Mouse (Mus musculus): Measurements from ENCODE around the gene Sufu. TPM values are rescaled to one million over a fixed set of nuclear protein-coding genes. Genes with fewer than 3 reads are reported as not detected.
A peak's percentile ranks its signal among the peaks of the same experiment; 100 is the strongest.

Gene Sufu
- total RNA-seq, 2 experiments from 2014 or later, result 20.0 to 20.1 TPM

DNA sequence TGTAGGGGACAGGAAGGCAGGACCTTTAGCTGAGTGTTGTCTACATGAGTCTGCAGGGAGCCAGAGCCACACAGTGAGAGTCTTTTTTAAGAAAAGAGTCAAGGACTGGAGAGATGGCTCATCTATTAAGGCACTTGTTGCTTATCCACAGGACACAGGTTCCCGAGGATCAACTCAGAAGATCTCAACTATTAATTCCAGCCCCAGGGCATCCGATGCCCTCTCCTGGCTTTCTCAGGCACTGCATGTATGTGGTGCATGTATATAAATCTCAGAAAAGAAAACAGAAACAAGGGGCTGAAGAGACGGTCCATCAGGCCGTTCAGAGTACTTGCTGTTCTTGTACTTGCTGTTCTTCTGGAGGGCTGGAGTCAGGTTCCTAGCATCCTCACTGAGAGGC lies 4.7 kb upstream of the Sufu start:
- DNase-seq (ENCODE audit: low spot score in 2 of 2), result no peak

DNA sequence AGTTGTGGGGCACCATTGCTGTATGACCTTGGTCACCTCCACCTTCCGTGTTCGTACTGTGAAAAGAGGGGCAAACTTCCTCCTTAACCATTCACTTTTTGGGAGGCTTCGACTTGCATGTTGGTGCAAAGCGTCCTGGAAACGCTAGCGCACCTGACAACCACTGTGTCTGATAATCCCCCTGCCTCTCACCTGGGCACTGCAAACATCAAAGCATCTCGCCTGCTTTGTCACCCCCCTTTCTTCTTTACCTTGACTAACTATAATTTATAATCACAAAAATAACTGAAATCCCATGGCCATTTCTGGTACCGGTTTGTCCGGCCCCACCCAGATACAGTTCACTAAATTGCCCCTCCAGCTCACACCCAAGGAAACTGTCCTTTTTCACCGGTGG lies 2.0 kb upstream of the Sufu start:
- no peak for DNase-seq (ENCODE audit: low spot score in 2 of 2)

DNA sequence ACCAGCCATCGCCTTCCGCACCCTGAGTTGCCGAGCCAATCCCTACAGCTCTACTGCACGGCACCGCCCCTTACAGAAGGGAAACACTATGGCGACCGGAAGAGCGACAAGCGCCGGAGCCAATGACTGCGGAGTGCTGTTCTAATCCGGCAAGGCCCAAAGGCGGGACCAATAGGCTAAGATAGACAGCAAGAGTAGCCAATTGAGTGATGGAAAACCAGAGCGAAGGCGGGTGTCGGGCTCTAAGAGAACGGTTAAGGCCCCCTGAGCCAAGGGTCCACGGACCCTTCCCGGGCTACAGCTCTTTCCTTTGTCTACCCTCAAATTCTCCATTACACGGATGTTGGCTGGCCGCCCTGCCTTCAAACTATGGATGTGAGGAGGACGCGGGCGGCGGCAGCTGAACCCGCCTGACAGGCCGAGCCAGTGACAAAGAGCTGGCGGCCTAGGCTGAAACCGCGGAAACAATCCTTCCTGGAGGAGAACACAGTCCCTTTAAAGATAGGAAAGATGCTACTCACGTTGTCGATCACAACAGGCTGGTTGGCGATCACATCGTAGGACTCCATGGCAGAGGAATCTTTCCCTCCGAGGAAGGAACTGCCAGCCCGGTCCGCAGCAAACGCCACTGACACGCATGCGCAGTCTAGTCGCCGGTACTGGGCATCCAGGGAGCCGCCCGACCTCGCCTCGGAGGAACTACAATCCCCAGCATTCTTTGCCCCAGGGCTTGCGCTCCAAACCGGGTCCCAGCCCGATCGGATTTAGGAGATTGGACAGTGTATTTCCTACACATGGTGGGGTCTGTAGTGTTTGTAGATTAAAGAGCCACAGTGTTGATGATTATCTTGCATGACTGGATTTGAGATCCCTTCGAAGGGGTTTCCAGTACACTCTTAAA lies 1.3 kb upstream of the Sufu start, which contains the start of gene Actr1a:
Actr1a (minus strand) TSS at position 640 of the 901 bp plus-strand sequence.
- peak; percentile 95 to 99 for DNase-seq (ENCODE audit: low spot score in 2 of 2)

DNA sequence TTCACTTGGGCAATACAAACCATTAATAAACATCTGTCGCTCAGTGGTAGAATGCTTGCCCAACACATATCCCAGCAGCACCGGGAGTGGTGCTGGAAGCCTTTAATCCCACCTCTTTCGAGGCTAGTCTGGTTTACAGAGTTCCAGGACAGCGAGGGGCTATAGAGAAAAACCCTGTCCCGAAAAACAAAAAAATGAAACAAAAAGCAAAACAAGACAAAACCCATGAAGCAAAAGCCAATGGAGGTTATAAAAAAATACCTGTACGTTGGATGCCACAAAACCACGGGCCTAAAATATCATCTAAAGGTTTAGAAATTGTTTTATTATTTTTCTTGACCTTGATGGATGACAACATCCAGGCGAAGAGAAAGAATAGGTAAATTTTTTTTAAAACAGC lies 587 bp upstream of the Sufu start:
- DNase-seq (ENCODE audit: low spot score in 2 of 2), result no peak

DNA sequence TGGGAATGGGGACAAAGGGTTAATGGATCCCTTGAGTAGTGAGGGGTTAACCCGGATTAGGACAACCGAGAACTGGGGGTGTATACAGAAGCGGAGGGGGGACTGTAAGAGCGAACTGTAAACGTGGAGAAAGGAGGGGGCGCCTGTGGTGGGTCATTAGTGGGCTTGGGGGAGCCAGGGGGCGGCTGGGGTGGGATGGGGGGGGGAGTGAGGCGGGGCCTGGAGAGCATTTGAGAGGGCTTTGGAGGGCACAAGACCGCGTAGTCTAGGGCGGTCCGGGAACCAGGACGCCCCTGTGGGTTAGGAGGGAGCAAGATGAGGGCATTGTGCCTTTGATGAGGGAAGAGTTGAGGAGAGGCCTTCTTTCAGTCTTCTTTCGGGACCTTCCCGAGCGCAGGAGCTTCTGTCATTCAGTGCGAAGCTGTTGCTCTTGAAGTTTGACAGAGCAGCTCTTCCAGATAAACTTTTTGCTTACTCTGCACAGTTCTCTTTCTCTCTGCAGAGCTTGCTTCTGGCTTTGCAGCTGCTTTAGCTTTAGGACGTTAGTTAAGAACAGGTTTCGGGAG lies 823 bp downstream of the Sufu start:
- no peak for DNase-seq (ENCODE audit: low spot score in 2 of 2)

DNA sequence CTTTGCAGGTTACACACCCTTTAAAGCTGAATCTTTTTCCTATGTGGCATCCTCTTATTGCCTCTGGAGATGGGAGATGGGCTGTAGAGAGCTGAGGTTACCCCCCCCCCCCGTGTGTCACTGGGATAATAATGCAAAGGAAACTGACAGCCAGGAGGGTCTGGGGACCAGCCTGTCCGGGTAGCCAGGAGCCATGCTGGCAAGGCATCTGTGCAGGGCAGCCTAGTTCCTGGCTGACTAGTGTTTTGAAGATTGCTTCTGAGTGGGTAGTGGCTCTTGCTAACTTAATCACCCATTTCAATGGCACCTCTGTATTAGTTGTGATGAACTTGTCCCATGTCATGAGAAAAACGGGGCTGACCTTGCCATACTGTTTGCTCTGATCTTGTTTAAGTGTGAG lies 1.7 kb downstream of the Sufu start:
- DNase-seq (ENCODE audit: low spot score in 2 of 2), result no peak

DNA sequence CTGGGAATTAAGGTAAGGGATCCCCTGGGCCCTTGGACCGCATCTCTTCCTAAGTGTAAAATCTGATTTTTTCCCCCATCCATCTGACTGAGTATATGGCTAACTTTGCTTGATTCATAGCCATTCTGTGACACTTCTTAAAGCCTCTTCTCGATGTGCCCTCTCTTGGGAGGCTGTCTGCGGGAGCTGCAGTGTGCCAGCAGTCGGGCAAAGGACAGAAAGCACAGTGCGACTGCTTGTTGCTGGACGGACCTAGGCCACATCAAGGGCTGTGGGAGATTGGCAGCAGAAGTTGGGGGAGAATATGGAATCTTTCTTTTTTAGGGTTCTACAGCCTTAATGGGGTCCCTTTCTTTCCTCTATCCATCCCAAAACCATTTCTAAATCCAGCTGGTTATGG lies 2.7 kb downstream of the Sufu start:
- DNase-seq (ENCODE audit: low spot score in 2 of 2), result no peak

DNA sequence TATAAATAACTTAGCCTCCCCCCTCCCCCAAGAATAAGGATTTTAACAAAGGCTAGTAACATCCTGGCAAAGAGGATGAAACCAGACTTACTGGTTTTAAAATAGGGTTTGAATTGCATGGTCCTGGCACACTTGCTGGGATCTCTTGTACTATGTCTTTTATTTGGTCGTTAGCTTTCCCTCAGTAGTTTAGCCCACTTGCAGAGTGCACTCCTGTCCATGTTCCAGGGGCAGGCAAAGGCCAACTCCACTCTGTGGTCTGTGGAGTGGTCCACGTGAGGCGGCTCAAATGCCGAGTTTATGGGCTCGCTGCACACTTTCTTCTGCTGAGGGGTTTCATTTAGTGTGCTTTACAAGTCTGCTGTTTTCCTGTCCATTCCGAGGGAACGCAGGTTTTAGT lies 3.2 kb downstream of the Sufu start:
- DNase-seq (ENCODE audit: low spot score in 2 of 2), result no peak

DNA sequence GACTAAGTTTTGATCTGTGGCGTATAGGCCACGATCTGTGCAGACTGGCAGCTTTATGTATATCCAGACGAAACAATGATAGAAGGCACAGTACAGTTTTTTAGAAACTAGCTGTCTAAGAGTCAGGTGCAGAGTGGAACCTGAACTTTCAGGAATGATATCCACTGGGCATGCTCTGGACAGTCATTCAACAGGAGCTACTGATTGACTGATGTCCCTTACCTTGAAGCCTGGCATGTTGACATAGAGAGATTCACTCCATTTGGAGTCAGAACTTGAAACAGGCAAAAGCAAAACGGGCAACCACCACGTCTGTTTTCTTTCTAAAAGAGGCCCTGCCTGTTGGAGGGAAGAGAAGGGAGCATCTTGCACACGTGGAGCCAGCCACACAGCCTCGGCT lies 3.9 kb downstream of the Sufu start:
- no peak for DNase-seq (ENCODE audit: low spot score in 2 of 2)

DNA sequence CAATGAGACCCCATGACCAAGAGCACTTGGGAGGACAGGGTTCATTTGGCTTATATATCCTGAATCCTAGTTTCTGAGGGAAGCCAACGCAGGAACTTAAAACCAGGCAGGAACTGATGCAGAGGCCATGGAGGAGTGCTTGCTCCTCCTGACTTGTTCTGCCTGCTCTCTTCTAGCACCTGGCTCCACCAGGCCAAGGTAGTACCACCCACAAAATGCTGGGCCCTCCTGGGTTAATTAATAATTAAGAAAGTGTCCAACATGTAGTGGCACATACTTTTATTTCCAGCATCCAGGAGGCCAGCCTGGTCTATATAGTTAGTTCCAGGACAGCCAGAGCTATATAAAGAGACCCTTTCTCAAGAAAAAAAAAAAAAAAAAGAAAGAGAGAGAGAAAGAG lies 7.3 kb downstream of the Sufu start:
- no peak for DNase-seq (ENCODE audit: low spot score in 2 of 2)

DNA sequence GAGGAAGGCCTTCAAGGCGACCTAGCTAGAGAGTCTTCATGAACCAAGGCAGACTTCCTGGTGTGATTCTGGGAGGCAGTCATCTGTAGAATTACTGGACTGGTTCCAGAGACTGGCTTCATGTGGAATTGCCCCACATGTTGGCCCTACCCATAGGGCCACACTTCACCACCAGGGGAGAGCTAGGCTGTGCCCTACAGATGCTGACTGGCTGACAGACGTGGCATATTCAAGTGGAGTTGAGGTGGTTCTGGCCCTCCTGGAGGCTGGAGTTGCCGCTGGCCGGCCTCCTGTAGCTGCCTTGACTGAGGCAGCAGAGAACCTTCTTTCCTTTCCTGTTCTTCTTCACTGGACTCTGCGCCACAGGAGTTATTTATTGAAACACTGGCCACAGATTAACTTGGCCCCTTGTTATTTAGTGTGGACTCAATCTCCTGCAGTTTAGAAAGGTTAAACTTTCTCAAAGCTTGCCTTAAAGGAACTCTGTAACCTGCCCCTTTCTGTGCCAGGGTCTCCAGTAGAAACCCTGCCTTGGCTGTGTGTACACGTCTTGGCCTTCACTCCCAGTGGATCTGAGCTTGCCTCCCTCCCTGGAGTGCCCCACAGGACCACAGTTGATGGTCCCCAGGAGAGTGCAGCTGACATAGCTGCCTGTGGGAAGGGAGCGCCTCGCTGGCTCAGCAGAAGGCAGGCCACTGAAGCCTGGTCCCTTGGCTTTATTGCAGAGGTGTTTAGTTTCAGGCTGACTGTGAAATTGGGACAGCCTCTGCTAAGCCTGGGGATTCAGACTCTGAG lies 10.1 kb downstream of the Sufu start:
- DNase-seq (ENCODE audit: low spot score in 2 of 2), result no peak

DNA sequence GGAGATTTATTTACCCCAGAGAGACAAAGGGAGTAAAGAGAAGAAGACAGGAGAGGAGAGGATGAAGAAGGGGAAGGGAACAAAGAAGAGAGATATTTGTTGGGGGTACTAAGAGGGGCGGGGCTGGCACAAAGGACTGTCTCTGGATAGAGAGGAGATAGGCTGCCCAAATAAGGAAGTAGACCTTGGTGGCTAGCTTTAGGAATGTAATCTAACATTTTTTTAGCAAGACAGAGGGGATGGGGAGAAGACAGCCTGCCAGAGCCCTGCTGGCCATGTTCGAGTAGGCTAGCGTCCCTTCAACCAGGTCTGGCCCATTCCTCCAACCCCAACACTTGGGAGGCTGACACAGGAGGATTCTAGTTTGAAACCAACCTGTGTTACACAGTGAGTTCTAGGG lies 12.8 kb downstream of the Sufu start:
- no peak for DNase-seq (ENCODE audit: low spot score in 2 of 2)

DNA sequence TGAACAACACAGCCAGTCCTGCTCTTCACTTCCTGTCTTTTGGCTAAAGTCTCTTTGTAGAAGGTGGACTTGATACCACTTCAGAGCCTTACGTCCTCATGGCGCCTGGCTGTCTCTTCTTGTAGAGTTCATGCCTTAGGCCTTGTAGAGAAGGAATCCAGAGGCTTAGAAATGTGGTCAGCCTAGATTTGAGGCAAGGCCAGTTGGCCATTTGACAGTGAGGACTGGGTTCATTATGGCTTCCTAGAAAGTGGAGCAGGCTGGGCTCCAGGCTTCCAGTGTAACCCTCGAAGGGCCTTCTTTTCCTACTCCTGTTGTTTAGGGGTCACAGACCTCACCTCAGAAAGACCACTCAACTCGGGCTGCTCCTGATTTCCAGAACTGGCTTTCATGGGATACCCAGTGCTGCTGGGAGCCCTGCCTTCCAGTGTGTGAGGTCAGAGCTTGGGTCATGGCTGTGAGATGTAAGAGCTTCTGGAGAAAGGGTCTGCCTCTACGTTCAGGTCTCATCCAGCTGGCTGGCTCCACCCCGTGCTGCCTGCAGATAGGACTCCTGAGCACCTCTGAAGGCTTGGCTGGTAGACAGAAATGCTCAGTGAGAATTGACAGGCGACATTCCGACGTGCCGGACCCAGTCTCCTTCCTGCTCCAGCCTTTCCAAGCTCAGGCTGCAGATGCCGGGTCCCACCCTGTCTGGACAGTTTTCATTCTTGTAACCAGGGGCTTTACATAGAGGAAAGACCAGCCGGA lies 15.5 kb downstream of the Sufu start:
- DNase-seq (ENCODE audit: low spot score in 2 of 2), result no peak

DNA sequence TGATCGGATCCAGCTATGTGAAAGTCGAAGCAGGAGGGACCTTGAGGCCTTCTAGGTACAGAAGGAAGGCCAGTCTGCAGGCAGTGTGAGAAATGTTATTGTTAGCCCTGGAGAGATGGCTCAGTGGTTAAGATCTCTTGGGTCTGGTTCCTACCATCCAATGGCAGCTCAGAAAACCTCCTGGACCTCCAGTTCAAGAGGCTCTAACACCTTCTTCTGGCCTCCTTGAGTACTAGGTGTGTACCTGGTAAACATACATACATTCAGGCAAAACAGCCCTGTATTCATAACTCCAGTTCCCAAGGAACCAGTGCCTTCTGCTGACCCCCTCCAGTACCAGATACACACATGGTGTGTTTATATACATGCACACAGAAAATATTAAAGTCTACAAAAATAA lies 17.3 kb downstream of the Sufu start:
- no peak for DNase-seq (ENCODE audit: low spot score in 2 of 2)

DNA sequence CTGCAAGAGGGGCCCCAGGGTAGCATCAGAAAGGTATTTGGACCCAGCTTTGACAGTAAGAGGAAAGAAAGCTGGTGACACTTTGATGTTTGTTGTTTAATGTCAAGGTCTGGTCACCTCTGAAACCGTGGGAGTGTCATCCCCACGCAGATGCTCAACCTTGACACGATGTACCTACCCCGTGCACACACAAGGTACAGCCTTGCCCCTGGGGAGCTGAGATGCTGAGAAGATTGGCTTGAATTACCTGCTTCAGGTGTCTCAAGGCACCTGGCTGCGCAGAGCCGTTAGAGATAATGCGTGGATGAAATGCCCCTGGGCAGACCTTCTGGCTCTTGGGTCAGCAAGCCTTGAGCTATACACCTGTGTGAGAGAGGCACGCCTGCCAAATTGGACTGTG lies 17.8 kb downstream of the Sufu start:
- DNase-seq (ENCODE audit: low spot score in 2 of 2), result no peak

DNA sequence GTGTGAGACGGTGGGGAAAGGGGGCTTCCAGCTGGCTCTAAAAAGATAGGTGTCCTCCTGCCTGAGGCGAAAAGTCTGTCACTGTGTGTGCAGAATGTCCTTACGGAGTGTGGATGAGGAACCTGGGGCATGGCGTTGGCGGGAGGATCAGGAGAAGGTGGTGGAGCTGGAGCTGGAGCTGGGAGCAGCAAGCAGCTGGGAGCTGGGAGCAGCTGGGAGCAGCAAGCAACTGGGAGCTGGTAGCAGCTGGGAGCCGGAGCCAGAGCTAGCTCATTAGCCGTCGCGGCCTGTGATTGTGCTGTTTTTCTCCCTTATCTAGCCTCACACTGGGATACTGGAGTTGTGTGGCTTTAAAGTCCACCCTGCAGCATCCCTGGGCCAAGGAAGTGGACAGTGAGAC lies 19.6 kb downstream of the Sufu start:
- DNase-seq (ENCODE audit: low spot score in 2 of 2), result no peak

DNA sequence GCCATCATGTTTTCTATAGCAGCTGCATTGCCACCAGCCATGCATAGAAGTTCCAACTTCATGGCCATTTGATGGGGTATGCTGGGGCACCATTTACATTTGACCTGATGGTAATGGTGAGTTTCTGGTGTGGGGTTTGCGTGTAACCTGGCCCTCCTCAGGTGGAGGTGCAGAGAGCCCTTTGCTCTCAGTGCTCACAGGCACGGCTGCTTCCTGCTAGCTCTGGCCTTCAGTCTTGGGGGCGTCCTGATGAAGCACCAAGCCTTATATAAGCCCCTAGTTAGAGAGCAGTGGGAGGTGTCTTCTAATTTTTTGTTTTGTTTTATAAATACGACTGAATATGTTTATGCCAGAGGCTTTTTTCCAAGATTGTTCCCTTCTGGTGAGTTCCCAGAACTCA lies 21.4 kb downstream of the Sufu start:
- no peak for DNase-seq (ENCODE audit: low spot score in 2 of 2)

DNA sequence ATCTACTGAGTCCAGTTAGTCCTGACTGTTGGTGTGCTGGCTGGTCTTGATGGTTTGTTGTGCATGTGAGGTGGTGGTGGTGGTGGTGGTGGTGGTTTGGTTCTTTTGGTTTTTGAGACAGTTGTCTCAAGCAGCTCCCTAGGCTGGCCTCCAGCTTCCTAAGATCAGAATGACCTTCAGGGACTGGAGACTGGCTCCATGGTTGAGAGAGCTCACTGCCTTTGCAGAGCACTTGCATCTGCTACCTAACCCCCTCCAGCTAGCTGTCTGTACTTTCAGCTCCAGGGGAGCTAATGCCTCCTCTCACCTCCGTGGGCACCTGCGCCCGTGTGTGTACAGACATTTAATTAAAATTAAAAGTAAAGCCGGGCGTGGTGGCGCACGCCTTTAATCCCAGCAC lies 23.7 kb downstream of the Sufu start:
- DNase-seq (ENCODE audit: low spot score in 2 of 2), result no peak

DNA sequence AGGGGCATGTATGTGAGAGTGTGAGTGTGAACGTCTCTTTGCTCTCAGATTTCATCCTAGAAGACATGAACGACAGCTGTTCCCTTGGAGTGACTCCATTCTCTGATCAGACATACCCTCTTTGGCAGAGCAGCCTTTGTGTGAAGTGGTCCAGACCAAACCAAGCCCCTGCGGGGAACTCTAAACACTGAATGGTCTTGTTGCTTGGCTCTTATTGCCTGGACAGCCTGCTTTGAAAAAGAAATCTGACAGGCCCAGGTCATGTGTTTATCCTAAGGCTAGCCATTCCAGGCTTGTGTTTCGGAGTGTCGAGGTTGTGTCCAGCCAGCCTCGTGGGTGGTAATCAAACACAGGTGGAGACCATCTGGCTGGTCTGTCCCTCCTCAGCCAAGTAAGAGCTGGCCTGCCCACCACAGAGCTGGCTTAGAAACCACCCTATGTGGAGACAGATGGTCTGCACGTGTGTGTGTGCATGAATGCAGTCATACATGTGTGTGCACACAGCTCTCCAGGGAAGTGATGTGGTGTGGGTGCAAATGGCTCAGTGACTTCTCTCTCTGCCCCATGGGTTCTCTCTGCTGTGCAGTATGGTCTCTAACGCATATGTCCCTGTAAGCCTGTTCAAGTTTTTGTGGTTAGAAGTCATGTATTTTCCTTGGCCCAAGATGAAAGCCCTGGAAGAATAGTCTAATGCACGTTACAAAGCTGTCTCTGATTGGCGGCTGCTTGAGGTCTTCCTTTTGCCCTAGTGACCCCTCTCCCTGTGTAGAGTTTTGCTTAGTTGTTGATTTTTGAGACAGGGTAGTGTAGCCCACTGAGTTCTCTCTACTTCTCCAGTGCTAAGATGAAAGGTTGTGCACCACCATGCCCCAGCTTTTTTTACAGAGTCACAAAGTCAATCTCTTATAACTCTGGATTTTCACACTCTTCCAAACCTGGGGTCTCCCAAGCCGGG lies 26.0 kb downstream of the Sufu start:
- DNase-seq (ENCODE audit: low spot score in 2 of 2), result no peak

DNA sequence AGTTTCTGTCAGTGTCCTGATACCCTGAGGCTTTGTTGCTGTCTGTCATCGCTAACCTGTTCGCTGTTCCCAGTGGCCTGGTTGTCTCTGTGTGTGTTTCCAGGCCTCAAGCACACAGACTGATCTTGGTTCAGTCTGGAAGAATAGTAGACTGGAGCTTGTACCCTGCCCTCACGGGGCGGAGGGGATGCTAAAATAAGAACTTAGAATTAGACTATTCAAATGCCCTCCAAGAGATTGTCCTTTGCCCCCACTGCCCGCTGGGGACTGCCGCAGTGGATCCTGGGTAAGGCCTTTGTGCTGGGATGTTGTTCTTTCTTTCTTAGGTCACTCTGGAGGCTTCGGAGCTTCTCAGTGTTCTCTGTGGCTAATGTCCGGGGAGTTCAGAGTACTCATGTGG lies 28.6 kb downstream of the Sufu start:
- DNase-seq (ENCODE audit: low spot score in 2 of 2), result no peak

Data from layer of hippocampus, adult 18-20 months (tissue).